Mouse (Mus musculus): ENCODE measurements at regions not wholly inside any gene's neighbourhood (a gene's known extent, or its start where the extent isn't known, plus 50 kb on each side); places are given as distances from the start of the nearest gene placed in this dataset.

GRCm38 (mm10) chr6:108910330-108910729, 81.9 kb downstream of the Edem1 start:
- no peak for TF ChIP-seq CTCF (conservative IDR thresholded peaks at IDR 0.05; ENCODE audit: insufficient read depth, insufficient read length, low read depth, low read length)
- no peak for TF ChIP-seq POLR2A (IDR thresholded peaks at IDR 0.05; ENCODE audit: low read depth, low read length)
- H3K4me1 ChIP-seq (ENCODE audit: control insufficient read depth, insufficient read depth, low read length), result no peaks in the 10 kb centered on the region
- no peak overlapping the region for H3K27ac ChIP-seq (ENCODE audit: insufficient read depth, low read depth, low read length)
- DNase-seq, result no peak
- no peaks in the 10 kb centered on the region for H3K27me3 ChIP-seq (replicated peaks; ENCODE audit: control insufficient read depth, insufficient read depth, low read length)
- no peak overlapping the region for H3K4me3 ChIP-seq (ENCODE audit: insufficient read depth, low read depth, low read length)
- H3K36me3 ChIP-seq (ENCODE audit: control insufficient read depth, insufficient read depth, low read length), result no peaks in the 10 kb centered on the region
- 91% methylated on average over 1 of the region's 1 CpGs for WGBS

DNA sequence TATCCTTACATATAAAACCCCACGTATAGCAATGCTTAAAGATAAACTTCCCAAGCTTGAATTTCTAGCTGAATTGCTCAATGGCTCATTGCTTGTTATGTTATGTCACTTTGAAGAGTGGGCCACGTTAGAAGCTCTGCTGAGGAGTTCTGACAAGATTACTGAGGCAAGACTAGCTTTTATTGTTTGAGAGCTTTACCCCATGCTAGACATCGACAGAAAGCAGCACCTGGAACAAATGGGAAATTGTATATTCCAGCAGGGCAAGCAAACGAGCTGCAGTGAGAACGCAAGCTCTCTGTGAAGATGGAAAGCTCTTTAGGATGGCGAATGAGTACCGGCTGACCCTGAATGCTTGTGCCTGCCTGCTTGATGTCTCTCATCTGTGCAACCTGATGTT, 84.1 kb downstream of the Edem1 start:
- no peak for DNase-seq
- 35% methylated on average over 7 of the region's 7 CpGs for WGBS

GRCm38 (mm10) chr6:108919372-108919913, 91.0 kb downstream of the Edem1 start:
- no peaks in the 10 kb centered on the region for H3K27me3 ChIP-seq (replicated peaks; ENCODE audit: control insufficient read depth, insufficient read depth, low read length)
- TF ChIP-seq POLR2A (IDR thresholded peaks at IDR 0.05; ENCODE audit: low read depth, low read length) (no peak), CTCF (conservative IDR thresholded peaks at IDR 0.05; ENCODE audit: insufficient read depth, insufficient read length, low read depth, low read length) (no peak)
- WGBS, result 81% methylated on average over 2 of the region's 2 CpGs
- no peak for DNase-seq
- no peaks in the 10 kb centered on the region for H3K4me1 ChIP-seq (ENCODE audit: control insufficient read depth, insufficient read depth, low read length)
- H3K36me3 ChIP-seq (ENCODE audit: control insufficient read depth, insufficient read depth, low read length), result no peaks in the 10 kb centered on the region
- no peak overlapping the region for H3K4me3 ChIP-seq (ENCODE audit: insufficient read depth, low read depth, low read length)
- H3K27ac ChIP-seq (ENCODE audit: insufficient read depth, low read depth, low read length), result no peak overlapping the region

More for the DNA sequence above, 84.1 kb downstream of the Edem1 start:
- Histone ChIP-seq H3K4me3 (ENCODE audit: insufficient read depth, low read depth, low read length) (no peak overlapping the region), H3K4me1 (ENCODE audit: control insufficient read depth, insufficient read depth, low read length) (no peaks in the 10 kb centered on the region), H3K36me3 (ENCODE audit: control insufficient read depth, insufficient read depth, low read length) (no peaks in the 10 kb centered on the region), H3K27ac (ENCODE audit: insufficient read depth, low read depth, low read length) (no peak overlapping the region), H3K27me3 (replicated peaks; ENCODE audit: control insufficient read depth, insufficient read depth, low read length) (no peaks in the 10 kb centered on the region)
- TF ChIP-seq POLR2A (IDR thresholded peaks at IDR 0.05; ENCODE audit: low read depth, low read length) (no peak), CTCF (conservative IDR thresholded peaks at IDR 0.05; ENCODE audit: insufficient read depth, insufficient read length, low read depth, low read length) (no peak)

DNA sequence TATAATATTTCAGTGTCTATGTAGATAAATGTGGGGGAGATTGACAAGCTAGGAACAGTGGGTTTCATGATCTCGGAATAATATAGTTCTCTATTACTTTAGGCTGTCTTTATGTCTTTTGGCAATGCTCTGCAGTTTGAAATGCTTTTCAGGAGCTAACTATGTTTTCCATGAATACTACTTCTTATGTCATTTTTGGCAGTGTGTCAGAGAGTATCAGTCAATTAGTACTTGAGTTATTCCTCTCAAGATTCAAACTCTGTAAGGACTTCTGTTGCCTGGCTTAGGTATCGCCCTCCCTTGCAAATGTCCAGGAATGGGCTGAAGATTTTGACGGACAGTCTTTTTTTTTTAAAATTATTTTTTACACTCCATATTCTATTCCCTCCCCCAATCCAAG, 92.7 kb downstream of the Edem1 start:
- TF ChIP-seq CTCF (conservative IDR thresholded peaks at IDR 0.05; ENCODE audit: insufficient read depth, insufficient read length, low read depth, low read length), result no peak
- TF ChIP-seq POLR2A (IDR thresholded peaks at IDR 0.05; ENCODE audit: low read depth, low read length), result no peak
- H3K27ac ChIP-seq (ENCODE audit: insufficient read depth, low read depth, low read length), result no peak overlapping the region
- no peak for DNase-seq
- H3K4me3 ChIP-seq (ENCODE audit: insufficient read depth, low read depth, low read length), result no peak overlapping the region
- H3K27me3 ChIP-seq (replicated peaks; ENCODE audit: control insufficient read depth, insufficient read depth, low read length), result no peaks in the 10 kb centered on the region
- 93% methylated on average over 3 of the region's 3 CpGs for WGBS
- H3K36me3 ChIP-seq (ENCODE audit: control insufficient read depth, insufficient read depth, low read length), result no peaks in the 10 kb centered on the region
- no peaks in the 10 kb centered on the region for H3K4me1 ChIP-seq (ENCODE audit: control insufficient read depth, insufficient read depth, low read length)

GRCm38 (mm10) chr6:108922564-108922963, 94.1 kb downstream of the Edem1 start:
- Histone ChIP-seq H3K27ac (ENCODE audit: insufficient read depth, low read depth, low read length) (no peak overlapping the region), H3K27me3 (replicated peaks; ENCODE audit: control insufficient read depth, insufficient read depth, low read length) (no peaks in the 10 kb centered on the region), H3K4me3 (ENCODE audit: insufficient read depth, low read depth, low read length) (no peak overlapping the region), H3K36me3 (ENCODE audit: control insufficient read depth, insufficient read depth, low read length) (no peaks in the 10 kb centered on the region), H3K4me1 (ENCODE audit: control insufficient read depth, insufficient read depth, low read length) (no peaks in the 10 kb centered on the region)
- no peak for DNase-seq
- no peak for TF ChIP-seq POLR2A (IDR thresholded peaks at IDR 0.05; ENCODE audit: low read depth, low read length)
- TF ChIP-seq CTCF (conservative IDR thresholded peaks at IDR 0.05; ENCODE audit: insufficient read depth, insufficient read length, low read depth, low read length), result no peak
- 76% methylated on average over 6 of the region's 6 CpGs for WGBS

GRCm38 (mm10) chr6:108928981-108929380, 100.5 kb downstream of the Edem1 start:
- Histone ChIP-seq H3K27ac (ENCODE audit: insufficient read depth, low read depth, low read length) (no peak overlapping the region), H3K27me3 (replicated peaks; ENCODE audit: control insufficient read depth, insufficient read depth, low read length) (no peaks in the 10 kb centered on the region), H3K4me1 (ENCODE audit: control insufficient read depth, insufficient read depth, low read length) (no peaks in the 10 kb centered on the region), H3K36me3 (ENCODE audit: control insufficient read depth, insufficient read depth, low read length) (no peaks in the 10 kb centered on the region), H3K4me3 (ENCODE audit: insufficient read depth, low read depth, low read length) (no peak overlapping the region)
- TF ChIP-seq CTCF (conservative IDR thresholded peaks at IDR 0.05; ENCODE audit: insufficient read depth, insufficient read length, low read depth, low read length) (no peak), POLR2A (IDR thresholded peaks at IDR 0.05; ENCODE audit: low read depth, low read length) (no peak)
- no peak for DNase-seq

GRCm38 (mm10) chr6:108938646-108939045, 110.2 kb downstream of the Edem1 start:
- H3K27me3 ChIP-seq (replicated peaks; ENCODE audit: control insufficient read depth, insufficient read depth, low read length), result no peaks in the 10 kb centered on the region
- H3K27ac ChIP-seq (ENCODE audit: insufficient read depth, low read depth, low read length), result no peak overlapping the region
- no peak for TF ChIP-seq CTCF (conservative IDR thresholded peaks at IDR 0.05; ENCODE audit: insufficient read depth, insufficient read length, low read depth, low read length)
- TF ChIP-seq POLR2A (IDR thresholded peaks at IDR 0.05; ENCODE audit: low read depth, low read length), result no peak
- no peak overlapping the region for H3K4me3 ChIP-seq (ENCODE audit: insufficient read depth, low read depth, low read length)
- no peaks in the 10 kb centered on the region for H3K4me1 ChIP-seq (ENCODE audit: control insufficient read depth, insufficient read depth, low read length)
- DNase-seq, result no peak
- 76% methylated on average over 5 of the region's 5 CpGs for WGBS
- no peaks in the 10 kb centered on the region for H3K36me3 ChIP-seq (ENCODE audit: control insufficient read depth, insufficient read depth, low read length)
